Mouse (Mus musculus) lung, embryonic 16.5 days (tissue): ENCODE measurements at regions not wholly inside any gene's neighbourhood (a gene's known extent, or its start where the extent isn't known, plus 50 kb on each side); places are given as distances from the start of the nearest gene placed in this dataset.
A peak's percentile ranks its signal among the peaks of the same experiment; 100 is the strongest.

Source experiments
- ATAC-seq: fragments of 200-750 bp; cut with Nextera tagmentation; 2 replicates; pipeline ENCODE4 v1.8.0; 2017; ENCODE audit warnings: low read depth, mild to moderate bottlenecking, moderate library complexity
- H3K27ac ChIP-seq: fragments of 300-500 bp; sonication (generic); 2 replicates; pipeline ENCODE4 v1.5.1; 2014; ENCODE audit warnings: mild to moderate bottlenecking, control low read depth, low read length
- H3K27me3 ChIP-seq: fragments of 300-500 bp; sonication (generic); 2 replicates; pipeline ENCODE4 v1.6.1; 2014; ENCODE audit warnings: low read depth, low read length, mixed read lengths; ENCODE audit not compliant: control insufficient read depth, insufficient read depth
- H3K36me3 ChIP-seq: fragments of 300-500 bp; sonication (generic); 2 replicates; pipeline ENCODE4 v1.6.1; 2014; ENCODE audit warnings: low read length; ENCODE audit not compliant: control insufficient read depth, insufficient read depth
- H3K4me1 ChIP-seq: fragments of 300-500 bp; sonication (generic); replicated peaks from 2 replicates; pipeline ENCODE4 v1.6.1; 2014; ENCODE audit warnings: low read length, mixed read lengths; ENCODE audit not compliant: control insufficient read depth, insufficient read depth
- H3K4me2 ChIP-seq: fragments of 300-500 bp; sonication (generic); 2 replicates; pipeline ENCODE4 v1.6.1; 2014; ENCODE audit warnings: low read depth, low read length, control low read depth
- H3K4me3 ChIP-seq: fragments of 300-500 bp; sonication (generic); 2 replicates; pipeline ENCODE4 v1.5.1; 2014; ENCODE audit warnings: mild to moderate bottlenecking, low read length, control low read depth
- H3K9ac ChIP-seq: fragments of 300-500 bp; sonication (generic); 2 replicates; pipeline ENCODE4 v1.6.1; 2014; ENCODE audit warnings: low read length, control low read depth
- H3K9me3 ChIP-seq: fragments of 300-500 bp; sonication (generic); 2 replicates; pipeline ENCODE4 v1.6.1; 2016; ENCODE audit warnings: low read length; ENCODE audit not compliant: control insufficient read depth
- WGBS: fragments of 180-500 bp; shearing (Covaris S2); extraction: QIAGEN DNeasy Blood & Tissue Kit; methylation state at CpG from one replicate; pipeline ENCODE4 v1.1.7; 2014; 5-methylcytosine and 5-hydroxymethylcytosine counted together

GRCm38 (mm10) chr8:107696384-107697346 is 108.4 kb upstream of the Psmd7 start:
- ATAC-seq, result no peak
- Histone ChIP-seq H3K4me2 (peak overlapping the region; percentile 48), H3K36me3 (no peaks in the 10 kb centered on the region), H3K9me3 (no peaks in the 10 kb centered on the region), H3K27ac (peak overlapping the region; percentile 60; the same call in 1 of the 2 replicates), H3K27me3 (no peaks in the 10 kb centered on the region), H3K4me1 (peaks cover 6% of the 10 kb centered on the region; the same call in 1 of the 2 replicates), H3K4me3 (peak overlapping the region; percentile 32), H3K9ac (no peak overlapping the region)
- 54% methylated on average over 20 of the region's 20 CpGs for WGBS

- Histone ChIP-seq H3K9ac (no peak overlapping the region), H3K4me1 (peaks cover 6% of the 10 kb centered on the region; the same call in 1 of the 2 replicates), H3K27ac (no peak overlapping the region), H3K27me3 (no peaks in the 10 kb centered on the region), H3K4me2 (no peak overlapping the region), H3K9me3 (no peaks in the 10 kb centered on the region), H3K36me3 (no peaks in the 10 kb centered on the region), H3K4me3 (no peak overlapping the region)
- no peak for ATAC-seq
- WGBS, result 38% methylated on average over 7 of the region's 7 CpGs
Observed at GRCm38 (mm10) chr8:107699307-107699706, 111.0 kb upstream of the Psmd7 start.

- H3K27me3 ChIP-seq, result no peaks in the 10 kb centered on the region
- H3K9ac ChIP-seq, result no peak overlapping the region
- no peaks in the 10 kb centered on the region for H3K36me3 ChIP-seq
- H3K9me3 ChIP-seq, result no peaks in the 10 kb centered on the region
- H3K4me3 ChIP-seq, result no peak overlapping the region
- no peak for ATAC-seq
- H3K27ac ChIP-seq, result no peak overlapping the region
- WGBS, result 71% methylated on average over 3 of the region's 3 CpGs
- H3K4me2 ChIP-seq, result no peak overlapping the region
- H3K4me1 ChIP-seq, result peaks cover 6% of the 10 kb centered on the region; the same call in 1 of the 2 replicates
Observed at GRCm38 (mm10) chr8:107699759-107700158, 111.5 kb upstream of the Psmd7 start.

GRCm38 (mm10) chr8:107715901-107716300 is 127.6 kb upstream of the Psmd7 start:
- ATAC-seq, result no peak
- Histone ChIP-seq H3K36me3 (no peaks in the 10 kb centered on the region), H3K4me3 (no peak overlapping the region), H3K27ac (no peak overlapping the region), H3K9me3 (no peaks in the 10 kb centered on the region), H3K4me2 (no peak overlapping the region), H3K9ac (no peak overlapping the region), H3K27me3 (no peaks in the 10 kb centered on the region), H3K4me1 (no peaks in the 10 kb centered on the region)
- WGBS, result 75% methylated on average over 10 of the region's 10 CpGs

GRCm38 (mm10) chr8:107717856-107718255 is 129.6 kb upstream of the Psmd7 start:
- H3K4me2 ChIP-seq, result no peak overlapping the region
- WGBS, result 85% methylated on average over 13 of the region's 13 CpGs
- no peak overlapping the region for H3K9ac ChIP-seq
- H3K27me3 ChIP-seq, result no peaks in the 10 kb centered on the region
- no peak overlapping the region for H3K4me3 ChIP-seq
- H3K27ac ChIP-seq, result no peak overlapping the region
- ATAC-seq, result no peak
- H3K36me3 ChIP-seq, result no peaks in the 10 kb centered on the region
- no peaks in the 10 kb centered on the region for H3K4me1 ChIP-seq
- no peaks in the 10 kb centered on the region for H3K9me3 ChIP-seq

- 62% methylated on average over 3 of the region's 3 CpGs for WGBS
- H3K36me3 ChIP-seq, result no peaks in the 10 kb centered on the region
- H3K4me3 ChIP-seq, result no peak overlapping the region
- no peak overlapping the region for H3K27ac ChIP-seq
- no peaks in the 10 kb centered on the region for H3K9me3 ChIP-seq
- H3K27me3 ChIP-seq, result no peaks in the 10 kb centered on the region
- no peak overlapping the region for H3K4me2 ChIP-seq
- no peak overlapping the region for H3K9ac ChIP-seq
- no peak for ATAC-seq
- H3K4me1 ChIP-seq, result no peaks in the 10 kb centered on the region
Observed at GRCm38 (mm10) chr8:107719656-107720055, 131.4 kb upstream of the Psmd7 start.

GRCm38 (mm10) chr8:107726716-107727115 is 138.5 kb upstream of the Psmd7 start:
- no peak overlapping the region for H3K4me2 ChIP-seq
- no peak overlapping the region for H3K27ac ChIP-seq
- H3K4me3 ChIP-seq, result no peak overlapping the region
- no peaks in the 10 kb centered on the region for H3K9me3 ChIP-seq
- 75% methylated on average over 1 of the region's 1 CpGs for WGBS
- ATAC-seq, result no peak
- no peaks in the 10 kb centered on the region for H3K4me1 ChIP-seq
- H3K36me3 ChIP-seq, result no peaks in the 10 kb centered on the region
- H3K27me3 ChIP-seq, result no peaks in the 10 kb centered on the region
- H3K9ac ChIP-seq, result no peak overlapping the region

GRCm38 (mm10) chr8:107727276-107727675 is 139.0 kb upstream of the Psmd7 start:
- H3K27me3 ChIP-seq, result no peaks in the 10 kb centered on the region
- H3K9ac ChIP-seq, result no peak overlapping the region
- H3K36me3 ChIP-seq, result no peaks in the 10 kb centered on the region
- no peak overlapping the region for H3K4me3 ChIP-seq
- 92% methylated on average over 6 of the region's 6 CpGs for WGBS
- H3K4me2 ChIP-seq, result no peak overlapping the region
- no peak for ATAC-seq
- no peak overlapping the region for H3K27ac ChIP-seq
- H3K4me1 ChIP-seq, result no peaks in the 10 kb centered on the region
- no peaks in the 10 kb centered on the region for H3K9me3 ChIP-seq

GRCm38 (mm10) chr8:107739091-107739490 is 150.8 kb upstream of the Psmd7 start:
- Histone ChIP-seq H3K4me3 (no peak overlapping the region), H3K27ac (no peak overlapping the region), H3K9ac (no peak overlapping the region), H3K36me3 (no peaks in the 10 kb centered on the region), H3K4me1 (no peaks in the 10 kb centered on the region), H3K9me3 (peaks cover 5% of the 10 kb centered on the region; the same call in 1 of the 2 replicates), H3K4me2 (no peak overlapping the region), H3K27me3 (no peaks in the 10 kb centered on the region)
- WGBS, result 63% methylated on average over 9 of the region's 9 CpGs
- ATAC-seq, result no peak
